Mouse (Mus musculus): ENCODE measurements around the gene Pafah1b2.

- TF ChIP-seq POLR2A (IDR thresholded peaks at IDR 0.05; ENCODE audit: insufficient read depth, low read length) (no peak), EP300 (IDR thresholded peaks at IDR 0.05; ENCODE audit: insufficient read depth, low read depth, low read length) (no peak)
Measured at GRCm38 (mm10) chr9:45963577-45963976, 48.9 kb downstream of the Pafah1b2 start.
